Mouse (Mus musculus) G1E (cell line): Measurements from ENCODE around the gene Dhx9.

Experiments used
- CTCF ChIP-seq: IDR thresholded peaks from 2 replicates; pipeline ENCODE4 v1.5.1; 2012; ENCODE audit warnings: low read depth, low read length, inconsistent platforms, mixed read lengths
- GATA1 ChIP-seq: IDR thresholded peaks from 2 replicates; pipeline ENCODE4 v1.6.1; 2012; ENCODE audit warnings: borderline replicate concordance, low read length, inconsistent platforms, mixed read lengths
- TAL1 ChIP-seq: conservative IDR thresholded peaks from 2 replicates; pipeline ENCODE4 v1.6.1; 2012; ENCODE audit warnings: low read depth, low read length, inconsistent platforms, mixed read lengths

- TF ChIP-seq CTCF (no peak), GATA1 (no peak), TAL1 (no peak)
Observed at GRCm38 (mm10) chr1:153440752-153441151, 46.7 kb downstream of the Dhx9 start.
